Mouse (Mus musculus): ENCODE data around the gene Gcnt7. TPM values are rescaled to one million over a fixed set of nuclear protein-coding genes. Genes with fewer than 3 reads are reported as not detected.
A peak's percentile ranks its signal among the peaks of the same experiment; 100 is the strongest.

Gene Gcnt7
- total and polyA plus RNA-seq, 2 experiments from 2014 or later: 1.2 TPM; not detected in 1

DNA sequence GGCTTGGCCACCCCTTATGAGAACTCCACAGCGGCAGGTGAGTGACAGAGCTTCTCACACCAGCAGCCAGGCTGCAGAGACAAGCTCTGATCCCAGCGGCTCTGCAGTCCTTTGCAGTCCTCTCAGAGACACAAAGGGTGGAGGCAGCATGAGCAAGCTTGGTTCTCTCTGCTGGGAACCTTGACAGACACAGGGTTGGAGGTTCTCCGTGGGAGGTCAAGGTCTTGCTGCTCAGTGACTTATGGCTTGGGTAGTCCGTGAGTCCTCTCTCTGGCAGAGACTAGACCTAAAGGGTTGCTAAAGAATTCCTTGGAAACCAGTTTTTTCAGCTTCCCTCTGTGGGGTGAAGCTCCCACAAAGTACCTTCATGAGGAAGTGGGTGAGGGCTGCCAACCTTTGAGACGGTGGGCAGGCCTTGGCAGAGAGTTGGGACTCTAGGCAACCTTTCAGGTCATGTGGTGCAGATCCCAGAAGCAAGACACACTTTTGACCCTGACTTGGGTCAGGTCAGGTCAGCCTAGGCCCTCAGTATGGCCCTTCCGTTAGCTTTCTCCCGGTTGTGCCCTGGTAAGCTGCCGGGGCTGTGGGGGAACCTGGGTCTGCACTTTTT, 38.4 kb upstream of the Gcnt7 start:
- WGBS: 77% methylated on average over 8 of the region's 8 CpGs
- no peak overlapping the region for H3K9ac ChIP-seq (replicated peaks; ENCODE audit: low read length, poor library complexity, severe bottlenecking)
- ATAC-seq (ENCODE audit: low FRiP score) (no peak), DNase-seq (ENCODE audit: low spot score) (no peak)
- no peaks in the 10 kb centered on the region for H3K4me1 ChIP-seq (ENCODE audit: insufficient read depth, low read length)
- no peaks in the 10 kb centered on the region for H3K36me3 ChIP-seq (ENCODE audit: insufficient read depth, low read length)
- no peak overlapping the region for H3K27ac ChIP-seq (ENCODE audit: low read depth, low read length)
- TF ChIP-seq CTCF (IDR thresholded peaks at IDR 0.05): no peak
- no peak overlapping the region for H3K4me3 ChIP-seq (ENCODE audit: low read depth, low read length)
- H3K27me3 ChIP-seq (ENCODE audit: insufficient read depth, low read length): no peaks in the 10 kb centered on the region
- no peak overlapping the region for H3K4me2 ChIP-seq (ENCODE audit: low read depth, low read length, poor library complexity, severe bottlenecking)
- no peaks in the 10 kb centered on the region for H3K9me3 ChIP-seq (ENCODE audit: low read length)

DNA sequence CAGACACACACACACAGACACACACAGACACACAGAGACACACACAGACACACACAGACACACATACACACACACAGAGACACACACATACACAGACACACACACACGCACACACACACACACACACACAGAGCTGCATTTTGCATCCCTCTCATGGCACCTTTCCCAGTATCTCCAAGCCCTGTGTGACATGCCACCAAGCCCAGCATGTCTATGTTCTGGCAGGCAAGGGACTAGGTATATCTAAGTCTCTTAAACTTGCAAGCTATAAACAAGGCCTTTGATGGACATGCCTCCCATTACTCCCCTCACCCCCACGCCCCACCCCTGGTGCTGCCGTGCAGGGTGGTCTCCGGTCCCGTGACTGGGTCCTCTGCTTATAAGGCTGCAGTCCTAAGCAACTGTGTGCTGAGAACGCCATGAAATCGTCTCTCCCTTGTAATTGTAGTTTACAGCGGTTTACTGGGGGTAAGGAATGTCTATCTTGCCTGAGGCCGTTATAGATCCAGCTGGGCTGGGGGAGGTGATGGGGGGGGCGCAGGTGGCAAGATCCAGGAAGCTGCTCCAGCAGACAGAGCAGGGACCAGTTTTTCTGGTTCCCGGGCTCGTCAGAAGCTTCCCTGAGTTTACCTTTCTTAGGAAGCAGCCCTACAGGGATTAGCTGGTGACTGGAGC, 26.4 kb upstream of the Gcnt7 start:
- Histone ChIP-seq H3K4me1 (ENCODE audit: insufficient read depth, low read length) (no peaks in the 10 kb centered on the region), H3K4me3 (ENCODE audit: low read depth, low read length) (no peak overlapping the region), H3K4me2 (ENCODE audit: low read depth, low read length, poor library complexity, severe bottlenecking) (no peak overlapping the region), H3K27ac (ENCODE audit: low read depth, low read length) (no peak overlapping the region), H3K27me3 (ENCODE audit: insufficient read depth, low read length) (no peaks in the 10 kb centered on the region), H3K9ac (replicated peaks; ENCODE audit: low read length, poor library complexity, severe bottlenecking) (no peak overlapping the region), H3K9me3 (ENCODE audit: low read length) (no peaks in the 10 kb centered on the region), H3K36me3 (ENCODE audit: insufficient read depth, low read length) (no peaks in the 10 kb centered on the region)
- no peak for ATAC-seq (ENCODE audit: low FRiP score)
- 55% methylated on average over 12 of the region's 12 CpGs for WGBS
- DNase-seq (ENCODE audit: low spot score): no peak
- TF ChIP-seq CTCF (IDR thresholded peaks at IDR 0.05): no peak

DNA sequence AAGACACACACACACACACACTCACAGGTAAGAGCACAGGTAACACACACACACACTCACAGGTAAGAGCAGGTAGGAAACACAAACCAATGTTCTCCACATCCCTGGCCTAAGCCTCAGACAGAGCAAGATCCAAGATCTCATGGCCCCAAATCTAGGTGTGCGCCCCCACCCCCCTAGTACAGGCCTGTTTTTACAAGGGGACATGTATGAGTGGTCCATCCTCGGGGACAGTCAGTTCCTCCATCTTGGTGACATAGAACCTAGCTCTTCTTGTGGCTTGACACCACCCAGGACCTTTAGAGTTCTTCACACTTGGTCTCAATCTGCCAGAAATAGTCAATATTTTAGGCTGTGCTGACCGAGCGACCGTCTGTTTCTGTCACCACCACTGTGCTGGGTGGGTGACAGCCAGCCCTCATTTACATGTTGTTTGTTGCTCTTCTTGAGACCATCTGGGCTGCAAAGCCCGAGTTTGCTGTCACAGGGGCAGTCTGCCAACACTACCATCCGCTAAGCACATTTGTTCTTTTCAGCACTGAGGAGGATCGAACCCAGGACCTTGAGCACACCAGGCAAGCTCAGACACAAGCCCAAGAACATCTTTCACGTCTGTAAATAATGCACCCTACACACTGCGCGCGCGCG, 25.5 kb upstream of the Gcnt7 start:
- no peak for TF ChIP-seq CTCF (IDR thresholded peaks at IDR 0.05)
- Histone ChIP-seq H3K27me3 (ENCODE audit: insufficient read depth, low read length) (no peaks in the 10 kb centered on the region), H3K27ac (ENCODE audit: low read depth, low read length) (no peak overlapping the region), H3K36me3 (ENCODE audit: insufficient read depth, low read length) (no peaks in the 10 kb centered on the region), H3K4me2 (ENCODE audit: low read depth, low read length, poor library complexity, severe bottlenecking) (no peak overlapping the region), H3K4me1 (ENCODE audit: insufficient read depth, low read length) (no peaks in the 10 kb centered on the region), H3K9me3 (ENCODE audit: low read length) (no peaks in the 10 kb centered on the region), H3K4me3 (ENCODE audit: low read depth, low read length) (no peak overlapping the region), H3K9ac (replicated peaks; ENCODE audit: low read length, poor library complexity, severe bottlenecking) (no peak overlapping the region)
- no peak for ATAC-seq (ENCODE audit: low FRiP score)
- 79% methylated on average over 14 of the region's 14 CpGs for WGBS
- peak; percentile 59 for DNase-seq (ENCODE audit: low spot score)

DNA sequence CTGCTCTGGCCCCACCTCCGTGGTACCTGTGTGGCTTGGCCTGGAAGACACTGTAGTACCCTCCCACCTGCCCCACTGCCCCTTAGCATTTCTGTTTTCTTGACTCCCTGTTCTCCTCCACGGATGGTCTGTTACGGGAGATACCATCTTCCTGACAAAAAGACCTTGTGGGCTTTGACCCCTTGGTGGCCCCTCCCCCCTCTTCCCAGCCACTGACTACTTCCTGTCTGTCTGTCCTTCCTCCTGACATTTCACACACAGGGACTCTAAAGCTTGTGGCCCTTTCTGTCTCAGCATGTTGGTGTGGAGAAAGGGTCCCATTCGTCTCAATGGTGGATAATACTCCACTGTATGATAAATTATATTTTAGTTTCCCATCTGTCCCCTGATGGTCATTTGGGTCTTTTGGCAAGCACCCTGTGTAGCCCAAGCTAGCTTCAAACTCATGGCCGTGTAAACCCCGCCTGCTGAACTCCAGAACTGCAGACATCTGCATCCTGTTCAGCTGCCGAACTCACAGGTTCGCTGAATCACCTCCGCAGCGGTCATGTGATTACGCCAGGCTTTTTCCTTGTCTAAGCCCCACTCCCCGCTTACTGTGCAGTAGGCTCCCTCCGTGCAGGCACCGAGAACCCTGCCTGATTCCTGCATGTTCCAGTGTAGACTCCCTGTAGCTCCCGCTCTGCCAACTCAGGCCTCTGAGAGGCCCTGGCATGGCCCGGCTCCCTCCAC, 23.4 kb upstream of the Gcnt7 start:
- no peak for TF ChIP-seq CTCF (IDR thresholded peaks at IDR 0.05)
- Histone ChIP-seq H3K27me3 (ENCODE audit: insufficient read depth, low read length) (no peaks in the 10 kb centered on the region), H3K27ac (ENCODE audit: low read depth, low read length) (no peak overlapping the region), H3K4me2 (ENCODE audit: low read depth, low read length, poor library complexity, severe bottlenecking) (no peak overlapping the region), H3K36me3 (ENCODE audit: insufficient read depth, low read length) (no peaks in the 10 kb centered on the region), H3K4me3 (ENCODE audit: low read depth, low read length) (no peak overlapping the region), H3K4me1 (ENCODE audit: insufficient read depth, low read length) (no peaks in the 10 kb centered on the region), H3K9me3 (ENCODE audit: low read length) (no peaks in the 10 kb centered on the region), H3K9ac (replicated peaks; ENCODE audit: low read length, poor library complexity, severe bottlenecking) (no peak overlapping the region)
- ATAC-seq (ENCODE audit: low FRiP score) (no peak), DNase-seq (ENCODE audit: low spot score) (no peak)
- WGBS: 86% methylated on average over 16 of the region's 16 CpGs

DNA sequence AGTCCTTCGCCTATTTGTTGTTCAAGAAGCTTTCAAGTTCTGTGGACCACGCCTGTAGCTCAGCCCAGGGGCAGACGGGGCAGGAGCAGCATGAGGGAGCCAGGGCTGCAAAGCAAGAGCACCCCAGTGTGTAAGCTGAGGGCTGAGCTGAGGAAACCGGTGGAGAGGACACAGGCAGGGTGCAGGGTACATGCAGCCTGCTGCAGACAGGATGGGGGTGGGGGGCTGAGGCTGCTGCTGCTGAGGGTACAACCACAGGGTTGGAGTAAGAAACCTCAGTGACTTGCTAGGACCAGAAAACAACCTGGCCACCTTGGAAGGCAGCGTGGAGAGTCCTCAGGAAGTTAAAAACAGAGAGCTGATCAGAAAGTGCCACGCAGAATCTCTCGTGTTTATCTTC, 21.9 kb upstream of the Gcnt7 start:
- Histone ChIP-seq H3K4me2 (ENCODE audit: low read depth, low read length, poor library complexity, severe bottlenecking) (no peak overlapping the region), H3K9ac (replicated peaks; ENCODE audit: low read length, poor library complexity, severe bottlenecking) (no peak overlapping the region), H3K4me3 (ENCODE audit: low read depth, low read length) (no peak overlapping the region), H3K9me3 (ENCODE audit: low read length) (no peaks in the 10 kb centered on the region), H3K4me1 (ENCODE audit: insufficient read depth, low read length) (no peaks in the 10 kb centered on the region), H3K27ac (ENCODE audit: low read depth, low read length) (no peak overlapping the region), H3K27me3 (ENCODE audit: insufficient read depth, low read length) (no peaks in the 10 kb centered on the region), H3K36me3 (ENCODE audit: insufficient read depth, low read length) (no peaks in the 10 kb centered on the region)
- TF ChIP-seq CTCF (IDR thresholded peaks at IDR 0.05): no peak
- ATAC-seq (ENCODE audit: low FRiP score): no peak
- no peak for DNase-seq (ENCODE audit: low spot score)
- WGBS: 59% methylated on average over 7 of the region's 7 CpGs

Measured in midbrain, postnatal 0 days (tissue).